Mouse (Mus musculus) monocyte, adult 5-6 weeks (primary cell): ENCODE results near the gene Myh8. TPM values are rescaled to one million over a fixed set of nuclear protein-coding genes. Genes with fewer than 3 reads are reported as not detected.

Experiments used
- ATAC-seq: fragments of 153-309, 156-312 bp; replicated peaks from 2 replicates; pipeline ENCODE4 v1.8.0; 2017; ENCODE audit warnings: mild to moderate bottlenecking; ENCODE audit not compliant: low TSS enrichment, insufficient number of reproducible peaks, severe bottlenecking, poor library complexity, low FRiP score
- total RNA-seq: library from RNA; stranded (forward); fragments of 200-1000, 200-491, 200-594 nt; gene quantifications from 3 replicates; pipeline ENCODE4 v1.2.3, GENCODE M21; 2017

Myh8 gene
- total RNA-seq, result not detected in 3 replicates

GRCm38 (mm10) chr11:67276601-67277174, at the start of gene Myh8:
TSS of gene Myh8 (plus strand) at chr11:67277124.
- no peak for ATAC-seq

DNA sequence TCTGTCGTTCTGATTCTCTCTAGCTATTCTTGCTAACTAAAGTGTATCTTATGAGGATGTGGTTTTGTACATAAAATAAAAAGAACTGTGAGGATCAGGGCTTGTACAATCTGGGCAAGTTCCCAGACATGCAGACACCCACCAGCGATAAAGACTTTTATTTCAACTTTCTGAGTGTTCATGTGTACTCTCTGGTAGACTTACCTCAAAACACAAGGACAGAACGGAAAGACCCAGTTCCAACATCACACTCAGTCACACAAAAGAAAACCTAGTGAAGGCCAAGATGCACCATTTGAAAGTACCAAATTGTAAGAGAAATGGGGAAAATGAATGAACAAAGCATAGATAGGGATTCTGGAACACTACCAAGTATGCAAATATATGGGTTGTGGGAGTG, 48.2 kb upstream of the Myh8 start:
- ATAC-seq, result no peak

GRCm38 (mm10) chr11:67229166-67229565, 47.8 kb upstream of the Myh8 start:
- ATAC-seq, result no peak

DNA sequence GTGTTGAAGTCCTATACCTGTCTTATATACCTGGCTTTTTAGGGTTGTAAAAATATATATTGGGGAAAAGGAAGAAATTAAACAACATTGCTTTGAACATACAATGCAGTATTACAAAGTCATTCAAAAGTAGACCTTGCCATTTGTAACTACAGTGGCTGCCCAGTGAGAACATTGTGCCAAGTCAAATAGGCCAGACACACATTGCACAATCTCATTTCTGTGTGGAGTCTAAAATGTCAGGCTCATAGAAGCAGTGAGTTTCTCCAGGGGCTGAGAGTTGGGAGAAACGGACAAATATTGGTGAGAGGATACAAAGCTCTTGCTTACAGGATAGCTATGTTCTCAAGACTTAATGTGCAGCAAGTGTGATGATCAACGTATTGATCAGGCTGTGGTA, 47.0 kb upstream of the Myh8 start:
- no peak for ATAC-seq

- no peak for ATAC-seq
Measured at GRCm38 (mm10) chr11:67235639-67236358, 41.1 kb upstream of the Myh8 start.

GRCm38 (mm10) chr11:67236799-67237198, 40.1 kb upstream of the Myh8 start:
- no peak for ATAC-seq

DNA sequence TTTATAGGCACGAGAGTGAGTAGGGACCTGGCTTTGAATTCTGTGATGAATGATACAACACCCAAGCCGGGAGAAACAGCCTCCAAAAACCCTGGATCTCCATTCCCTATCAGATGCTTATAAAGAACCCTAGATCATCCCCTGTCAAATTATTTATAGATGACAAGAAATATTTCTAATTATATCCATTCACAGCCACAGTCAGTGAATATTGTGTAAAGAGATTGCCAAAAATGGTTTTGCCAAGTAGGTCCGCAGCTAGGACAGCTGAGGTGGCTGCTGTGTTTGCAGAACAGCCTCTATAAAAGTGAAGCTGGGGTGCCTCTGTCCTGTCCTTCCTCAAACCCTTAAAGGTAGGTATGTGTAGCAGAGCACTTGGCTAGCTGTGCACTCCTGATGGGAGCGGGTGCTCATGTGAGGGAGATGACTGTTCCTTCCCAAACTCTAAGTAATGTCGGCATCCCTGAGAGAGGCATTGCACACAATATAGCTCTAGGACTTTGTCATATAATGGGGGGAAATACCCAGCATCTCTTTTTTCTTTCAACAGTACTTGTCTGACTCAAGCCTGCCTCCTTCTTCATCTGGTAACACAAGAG, 39.3 kb upstream of the Myh8 start, which contains the start of gene Myh4:
TSS of gene Myh4 (plus strand) at position 549 of the 599 bp plus-strand sequence.
- ATAC-seq, result no peak

DNA sequence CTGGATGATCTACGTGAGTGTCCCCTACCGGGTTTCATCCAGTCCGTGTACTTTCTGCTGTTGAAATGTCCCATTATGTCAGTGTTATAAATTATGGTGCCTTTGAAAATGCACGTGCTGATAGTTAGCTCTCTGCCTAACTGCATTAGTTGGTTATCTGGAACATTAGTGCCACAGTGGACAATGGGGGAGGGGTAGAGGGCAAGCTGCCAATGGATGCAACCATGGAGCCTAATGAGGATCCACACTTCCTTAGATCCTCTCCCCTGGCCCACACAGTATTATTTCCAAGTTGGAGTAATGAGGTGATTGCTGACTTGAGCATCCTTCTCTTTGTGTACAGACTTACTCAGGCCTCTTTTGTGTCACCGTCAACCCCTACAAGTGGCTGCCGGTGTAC, 35.9 kb upstream of the Myh8 start:
- no peak for ATAC-seq

GRCm38 (mm10) chr11:67253691-67254090, 23.2 kb upstream of the Myh8 start:
- no peak for ATAC-seq

DNA sequence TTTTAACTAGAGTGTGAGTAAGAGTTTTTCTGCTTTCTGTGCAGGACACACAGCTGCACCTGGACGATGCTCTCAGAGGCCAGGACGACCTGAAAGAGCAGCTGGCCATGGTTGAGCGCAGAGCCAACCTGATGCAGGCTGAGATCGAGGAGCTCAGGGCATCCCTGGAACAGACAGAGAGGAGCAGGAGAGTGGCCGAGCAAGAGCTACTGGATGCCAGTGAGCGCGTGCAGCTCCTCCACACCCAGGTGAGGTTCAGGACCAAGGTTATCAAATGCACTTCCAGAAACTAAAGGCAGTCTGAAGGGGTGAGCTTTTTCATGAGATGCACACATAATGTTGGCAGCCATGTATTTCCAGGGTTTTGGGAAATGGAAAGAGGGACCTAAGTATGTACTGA, 19.9 kb upstream of the Myh8 start:
- no peak for ATAC-seq

DNA sequence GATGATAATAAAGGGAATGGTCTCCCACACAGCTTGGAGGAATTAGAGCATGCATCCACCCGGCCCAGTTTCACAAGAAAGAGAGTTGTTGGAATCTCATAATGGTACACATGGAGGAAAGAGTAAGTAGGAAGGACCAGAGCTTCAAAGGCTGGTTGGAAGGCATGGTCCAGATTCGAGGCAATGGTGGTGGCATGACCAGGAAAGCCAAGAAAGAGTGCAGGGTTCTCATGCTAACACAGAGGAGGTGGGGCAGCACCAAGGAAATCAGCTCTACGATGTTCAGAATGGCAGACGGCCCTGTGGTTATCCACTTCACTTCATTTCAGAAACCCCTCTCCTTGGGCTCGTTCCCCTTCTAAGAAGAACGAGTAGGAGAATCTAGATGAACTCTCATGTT, 16.0 kb upstream of the Myh8 start:
- no peak for ATAC-seq

DNA sequence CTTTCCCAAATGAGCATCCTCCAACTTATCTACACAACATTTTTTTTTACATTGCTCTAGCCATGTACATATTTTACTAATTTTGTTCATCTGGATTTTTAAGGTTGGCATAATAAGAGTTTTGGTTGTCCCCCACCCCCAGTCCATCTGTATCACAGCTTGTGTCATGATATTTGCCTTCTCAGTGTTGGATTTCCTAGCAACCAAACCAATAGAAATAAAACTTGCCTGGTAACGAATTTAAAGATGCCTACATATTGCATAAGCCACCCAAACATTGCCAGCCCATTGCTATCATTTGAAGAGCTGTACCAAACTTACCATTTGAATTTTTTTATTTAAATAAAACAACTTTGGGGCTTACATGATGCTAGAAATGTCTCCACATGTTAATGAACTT, 16.5 kb downstream of the Myh8 start:
- no peak for ATAC-seq

DNA sequence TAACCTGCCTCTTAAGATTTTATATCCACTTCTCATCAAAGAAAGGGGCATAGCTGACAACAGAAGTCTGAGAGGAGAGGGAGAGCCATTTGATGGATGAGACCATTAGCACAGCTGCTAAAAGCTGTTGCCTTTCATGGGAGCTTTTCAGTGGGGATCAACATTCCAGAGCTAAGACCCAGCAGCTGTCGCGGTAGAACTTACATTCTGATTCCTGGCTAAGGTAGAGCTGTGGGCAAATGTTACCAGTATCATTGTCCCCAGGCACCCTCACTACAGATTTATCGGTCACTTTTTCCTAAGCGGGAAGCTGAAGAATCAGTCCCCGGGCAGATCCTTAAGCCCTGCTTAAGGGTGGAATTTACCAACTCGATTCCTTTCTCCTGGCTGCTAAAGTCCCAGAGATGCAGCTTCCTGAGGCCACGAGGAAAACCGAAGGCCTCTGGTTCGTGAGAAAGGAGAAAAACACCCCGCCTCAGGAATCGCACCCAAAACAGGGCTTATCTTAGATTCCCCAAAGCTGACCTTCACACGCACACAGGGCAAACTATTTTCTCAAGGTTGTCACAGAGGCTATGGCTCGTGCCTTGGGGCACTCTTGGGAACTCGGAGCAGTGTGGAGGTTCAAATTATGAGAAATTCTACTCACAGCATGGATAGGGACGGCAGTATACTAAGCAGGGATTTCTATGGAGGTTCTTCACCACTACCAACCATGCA, 37.0 kb downstream of the Myh8 start:
- no peak for ATAC-seq

- ATAC-seq, result no peak
Measured at GRCm38 (mm10) chr11:67321358-67321757, 44.4 kb downstream of the Myh8 start, which contains the start of gene Myh13. TSS of gene Myh13 (plus strand) at chr11:67321658.

GRCm38 (mm10) chr11:67326536-67326935, 49.6 kb downstream of the Myh8 start:
- ATAC-seq, result no peak

GRCm38 (mm10) chr11:67344556-67344955, 67.6 kb downstream of the Myh8 start:
- no peak for ATAC-seq

GRCm38 (mm10) chr11:67345186-67345855, 68.4 kb downstream of the Myh8 start:
- no peak for ATAC-seq

GRCm38 (mm10) chr11:67345856-67346236, 68.9 kb downstream of the Myh8 start:
- ATAC-seq, result no peak
